Mouse (Mus musculus) liver, embryonic 16.5 days (tissue): ENCODE measurements at regions not wholly inside any gene's neighbourhood (a gene's known extent, or its start where the extent isn't known, plus 50 kb on each side); places are given as distances from the start of the nearest gene placed in this dataset.

Experiments
- ATAC-seq: fragments of 200-750 bp; cut with Nextera tagmentation; 2 replicates; pipeline ENCODE4 v1.8.0; 2017; ENCODE audit warnings: low read depth, mild to moderate bottlenecking, moderate number of reproducible peaks, moderate library complexity
- H3K27ac ChIP-seq: fragments of 300-500 bp; sonication (generic); 2 replicates; pipeline ENCODE4 v1.5.1; 2014; ENCODE audit warnings: mild to moderate bottlenecking, low read length
- H3K27me3 ChIP-seq: fragments of 300-500 bp; sonication (generic); 2 replicates; pipeline ENCODE4 v1.6.1; 2014; ENCODE audit warnings: low read depth, low read length, mixed read lengths; ENCODE audit not compliant: control insufficient read depth, insufficient read depth
- H3K36me3 ChIP-seq: fragments of 300-500 bp; sonication (generic); 2 replicates; pipeline ENCODE4 v1.6.1; 2014; ENCODE audit warnings: mild to moderate bottlenecking; ENCODE audit not compliant: control insufficient read depth, insufficient read depth
- H3K4me1 ChIP-seq: fragments of 300-500 bp; sonication (generic); 2 replicates; pipeline ENCODE4 v1.6.1; 2014; ENCODE audit warnings: low read depth, low read length, mixed read lengths; ENCODE audit not compliant: control insufficient read depth
- H3K4me2 ChIP-seq: fragments of 300-500 bp; sonication (generic); 2 replicates; pipeline ENCODE4 v1.6.1; 2014; ENCODE audit warnings: low read depth, low read length, mixed read lengths
- H3K4me3 ChIP-seq: fragments of 300-500 bp; sonication (generic); 2 replicates; pipeline ENCODE4 v1.5.1; 2014; ENCODE audit warnings: low read depth, mild to moderate bottlenecking, low read length
- H3K9ac ChIP-seq: fragments of 300-500 bp; sonication (generic); 2 replicates; pipeline ENCODE4 v1.6.1; 2014; ENCODE audit warnings: low read depth, low read length
- H3K9me3 ChIP-seq: fragments of 300-500 bp; sonication (generic); replicated peaks from 2 replicates; pipeline ENCODE4 v1.6.1; 2016; ENCODE audit warnings: low read length; ENCODE audit not compliant: control insufficient read depth
- WGBS: fragments of 180-500 bp; shearing (Covaris S2); extraction: QIAGEN DNeasy Blood & Tissue Kit; methylation state at CpG from one replicate; pipeline ENCODE4 v1.1.7; 2014; ENCODE audit not compliant: insufficient replicate concordance; 5-methylcytosine and 5-hydroxymethylcytosine counted together

GRCm38 (mm10) chr13:73117633-73118076 is 142.6 kb upstream of the Irx4 start:
- Histone ChIP-seq H3K9me3 (no peaks in the 10 kb centered on the region), H3K4me2 (no peak overlapping the region), H3K36me3 (no peaks in the 10 kb centered on the region), H3K9ac (no peak overlapping the region), H3K4me3 (no peak overlapping the region), H3K4me1 (no peaks in the 10 kb centered on the region), H3K27me3 (no peaks in the 10 kb centered on the region), H3K27ac (no peak overlapping the region)
- WGBS = 76% methylated on average over 15 of the region's 15 CpGs
- no peak for ATAC-seq

GRCm38 (mm10) chr13:73122945-73123344 is 137.3 kb upstream of the Irx4 start:
- Histone ChIP-seq H3K4me1 (no peaks in the 10 kb centered on the region), H3K27me3 (no peaks in the 10 kb centered on the region), H3K9ac (no peak overlapping the region), H3K9me3 (no peaks in the 10 kb centered on the region), H3K4me2 (no peak overlapping the region), H3K4me3 (no peak overlapping the region), H3K27ac (no peak overlapping the region), H3K36me3 (no peaks in the 10 kb centered on the region)
- 41% methylated on average over 1 of the region's 1 CpGs for WGBS
- no peak for ATAC-seq

DNA sequence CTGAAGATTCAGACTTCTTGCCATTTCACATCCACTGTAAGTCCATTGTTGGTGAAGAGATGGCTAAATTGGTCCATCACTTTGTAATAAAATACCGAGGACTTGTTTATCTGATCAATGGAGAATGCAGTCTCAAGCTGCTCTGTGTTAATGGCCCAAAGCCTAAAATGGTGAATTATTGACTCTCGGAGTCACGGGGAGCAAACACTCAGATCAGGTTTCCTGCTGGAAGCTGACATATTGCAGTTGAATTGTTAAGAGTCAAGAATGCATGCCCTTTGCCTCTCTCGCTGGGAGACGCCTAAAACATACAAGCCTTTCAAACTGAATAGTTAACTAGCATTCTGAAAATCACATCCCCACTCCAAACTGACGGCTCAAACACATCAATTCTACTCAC is 129.0 kb upstream of the Irx4 start:
- no peaks in the 10 kb centered on the region for H3K27me3 ChIP-seq
- 49% methylated on average over 6 of the region's 6 CpGs for WGBS
- no peak overlapping the region for H3K9ac ChIP-seq
- no peak overlapping the region for H3K4me3 ChIP-seq
- no peaks in the 10 kb centered on the region for H3K36me3 ChIP-seq
- H3K9me3 ChIP-seq = no peaks in the 10 kb centered on the region
- H3K4me2 ChIP-seq = no peak overlapping the region
- H3K27ac ChIP-seq = no peak overlapping the region
- ATAC-seq = no peak
- no peaks in the 10 kb centered on the region for H3K4me1 ChIP-seq

DNA sequence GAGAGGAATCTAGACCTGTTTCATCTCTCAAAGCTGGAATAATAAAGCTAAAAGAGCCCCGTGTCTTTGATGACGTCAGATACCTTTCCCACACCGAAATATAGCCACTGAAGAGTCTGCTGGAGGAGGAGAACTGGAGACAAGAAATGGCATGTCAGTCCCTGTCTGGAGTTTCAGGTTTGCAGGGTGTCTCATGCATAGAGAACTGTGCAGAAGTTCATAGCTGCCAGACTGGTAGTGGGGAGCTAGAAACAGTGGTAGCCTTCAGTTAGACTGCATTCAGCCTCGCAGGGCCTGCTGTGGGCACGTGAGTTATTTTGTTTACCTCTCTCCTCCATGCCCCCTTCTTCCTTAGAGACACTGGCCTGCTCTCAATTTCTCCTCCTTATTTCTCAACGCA is 127.5 kb upstream of the Irx4 start:
- H3K27ac ChIP-seq = no peak overlapping the region
- no peaks in the 10 kb centered on the region for H3K27me3 ChIP-seq
- H3K4me2 ChIP-seq = no peak overlapping the region
- no peak for ATAC-seq
- H3K4me1 ChIP-seq = no peaks in the 10 kb centered on the region
- no peaks in the 10 kb centered on the region for H3K9me3 ChIP-seq
- no peaks in the 10 kb centered on the region for H3K36me3 ChIP-seq
- 57% methylated on average over 6 of the region's 6 CpGs for WGBS
- no peak overlapping the region for H3K9ac ChIP-seq
- H3K4me3 ChIP-seq = no peak overlapping the region

GRCm38 (mm10) chr13:73134929-73135328 is 125.3 kb upstream of the Irx4 start:
- ATAC-seq = no peak

DNA sequence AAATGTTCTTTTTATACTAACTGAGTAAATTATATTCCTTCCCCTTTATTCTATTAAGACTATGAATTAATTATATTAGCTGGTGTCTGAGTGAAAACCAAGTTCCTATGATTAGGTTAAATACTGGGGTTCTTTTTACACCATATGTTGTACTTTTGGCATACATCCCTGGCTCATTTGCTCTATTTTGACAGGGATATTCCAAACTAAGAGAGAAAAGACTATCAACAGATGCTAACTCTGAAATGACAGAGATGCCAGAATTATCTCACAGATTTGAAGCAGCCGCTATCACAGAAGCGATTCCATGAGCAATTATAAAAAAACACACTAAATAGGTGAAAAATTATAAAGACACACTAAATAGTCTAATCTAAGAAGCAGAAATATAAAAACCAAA is 119.0 kb upstream of the Irx4 start:
- H3K36me3 ChIP-seq = no peaks in the 10 kb centered on the region
- no peak overlapping the region for H3K9ac ChIP-seq
- no peak overlapping the region for H3K4me3 ChIP-seq
- no peaks in the 10 kb centered on the region for H3K27me3 ChIP-seq
- no peak overlapping the region for H3K27ac ChIP-seq
- no peaks in the 10 kb centered on the region for H3K9me3 ChIP-seq
- H3K4me2 ChIP-seq = no peak overlapping the region
- ATAC-seq = no peak
- WGBS = 76% methylated on average over 2 of the region's 2 CpGs
- H3K4me1 ChIP-seq = no peaks in the 10 kb centered on the region

More at GRCm38 (mm10) chr13:73134929-73135328, 125.3 kb upstream of the Irx4 start:
- Histone ChIP-seq H3K9ac (no peak overlapping the region), H3K4me2 (no peak overlapping the region), H3K4me1 (no peaks in the 10 kb centered on the region), H3K9me3 (no peaks in the 10 kb centered on the region), H3K27me3 (no peaks in the 10 kb centered on the region), H3K27ac (no peak overlapping the region), H3K4me3 (no peak overlapping the region), H3K36me3 (no peaks in the 10 kb centered on the region)

DNA sequence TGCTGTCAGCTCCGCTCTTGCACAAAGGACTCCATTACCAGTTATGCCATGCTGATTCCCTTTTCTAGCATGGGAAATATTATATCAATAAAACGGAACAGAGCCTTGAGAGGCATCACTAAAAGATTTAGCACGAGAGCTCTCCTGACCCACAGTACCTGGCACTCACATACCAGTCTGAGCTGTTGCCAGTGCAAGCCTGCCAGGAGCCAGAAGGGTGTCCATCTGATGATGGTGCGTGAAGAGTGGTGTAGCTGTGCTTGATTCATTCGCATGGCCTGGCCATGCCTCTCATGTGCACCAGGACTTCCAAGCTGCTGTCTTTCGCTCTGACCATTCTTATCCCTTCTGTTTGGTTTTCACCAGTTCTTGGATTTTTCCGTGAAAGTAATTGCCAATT is 102.3 kb upstream of the Irx4 start:
- WGBS = 60% methylated on average over 7 of the region's 7 CpGs
- no peak for ATAC-seq

DNA sequence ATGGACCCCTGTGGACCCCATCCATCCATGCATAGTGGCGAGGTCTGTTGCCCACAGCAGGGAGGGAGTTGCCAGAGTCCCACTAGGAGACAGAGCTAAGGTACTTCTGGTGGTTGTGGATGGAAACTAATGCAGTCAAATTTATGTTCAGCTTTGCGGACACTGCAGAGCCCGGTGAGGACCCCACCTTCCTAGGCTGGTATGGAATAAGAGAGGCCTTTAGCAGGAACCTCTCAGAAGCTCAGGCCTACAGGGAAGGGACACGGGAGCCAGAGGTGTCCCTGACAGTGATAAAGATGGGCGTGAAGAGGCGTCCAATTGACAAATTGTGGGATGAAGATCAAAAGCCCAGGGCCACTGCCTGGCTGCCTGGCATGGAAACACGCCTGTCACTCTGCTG is 100.8 kb upstream of the Irx4 start:
- no peak overlapping the region for H3K9ac ChIP-seq
- 28% methylated on average over 7 of the region's 7 CpGs for WGBS
- H3K4me1 ChIP-seq = no peaks in the 10 kb centered on the region
- no peak overlapping the region for H3K4me2 ChIP-seq
- no peaks in the 10 kb centered on the region for H3K36me3 ChIP-seq
- no peaks in the 10 kb centered on the region for H3K27me3 ChIP-seq
- no peak overlapping the region for H3K27ac ChIP-seq
- H3K4me3 ChIP-seq = no peak overlapping the region
- no peaks in the 10 kb centered on the region for H3K9me3 ChIP-seq
- ATAC-seq = no peak

More for the DNA sequence above, 102.3 kb upstream of the Irx4 start:
- no peak overlapping the region for H3K4me3 ChIP-seq
- H3K9me3 ChIP-seq = no peaks in the 10 kb centered on the region
- H3K4me1 ChIP-seq = no peaks in the 10 kb centered on the region
- no peaks in the 10 kb centered on the region for H3K27me3 ChIP-seq
- no peaks in the 10 kb centered on the region for H3K36me3 ChIP-seq
- H3K9ac ChIP-seq = no peak overlapping the region
- H3K27ac ChIP-seq = no peak overlapping the region
- H3K4me2 ChIP-seq = no peak overlapping the region

DNA sequence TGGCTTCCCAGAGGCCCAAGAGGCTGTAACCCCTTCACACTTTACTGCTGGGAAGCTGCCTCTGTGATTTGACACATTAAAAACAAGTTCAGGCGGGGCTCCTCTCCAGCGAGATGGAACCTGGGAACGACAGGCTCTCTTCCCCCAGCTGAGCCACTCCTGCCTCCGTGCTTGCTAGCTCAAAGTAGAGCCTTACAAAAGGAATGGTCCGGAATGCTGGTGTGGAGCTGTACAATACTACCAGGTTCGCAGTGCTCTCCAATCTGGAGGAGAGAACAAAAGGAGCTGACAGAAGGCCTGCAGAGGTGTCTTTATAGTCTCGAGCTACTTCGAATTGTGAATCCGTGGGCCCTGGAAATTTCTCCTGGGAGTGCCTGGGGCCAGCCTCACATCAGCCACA is 100.4 kb upstream of the Irx4 start:
- no peaks in the 10 kb centered on the region for H3K4me1 ChIP-seq
- 14% methylated on average over 9 of the region's 9 CpGs for WGBS
- H3K4me2 ChIP-seq = no peak overlapping the region
- no peak overlapping the region for H3K27ac ChIP-seq
- no peak overlapping the region for H3K9ac ChIP-seq
- H3K36me3 ChIP-seq = no peaks in the 10 kb centered on the region
- ATAC-seq = no peak
- no peaks in the 10 kb centered on the region for H3K9me3 ChIP-seq
- H3K4me3 ChIP-seq = no peak overlapping the region
- H3K27me3 ChIP-seq = no peaks in the 10 kb centered on the region

- no peak overlapping the region for H3K27ac ChIP-seq
- H3K27me3 ChIP-seq = no peaks in the 10 kb centered on the region
- H3K4me2 ChIP-seq = peak overlapping the region; percentile 48; the same call in 1 of the 2 replicates
- 0 out of 2 replicates have a peak overlapping the region, but pooled peaks have one; percentile 15 for H3K4me3 ChIP-seq
- no peaks in the 10 kb centered on the region for H3K4me1 ChIP-seq
- no peak overlapping the region for H3K9ac ChIP-seq
- 3% methylated on average over 22 of the region's 22 CpGs for WGBS
- ATAC-seq = no peak
- no peaks in the 10 kb centered on the region for H3K9me3 ChIP-seq
- H3K36me3 ChIP-seq = no peaks in the 10 kb centered on the region
These were observed 100.0 kb upstream of the Irx4 start for GRCm38 (mm10) chr13:73160289-73160688.
